Mouse (Mus musculus): ENCODE measurements around the gene 1700020N01Rik.

The 1700020N01Rik gene

DNA sequence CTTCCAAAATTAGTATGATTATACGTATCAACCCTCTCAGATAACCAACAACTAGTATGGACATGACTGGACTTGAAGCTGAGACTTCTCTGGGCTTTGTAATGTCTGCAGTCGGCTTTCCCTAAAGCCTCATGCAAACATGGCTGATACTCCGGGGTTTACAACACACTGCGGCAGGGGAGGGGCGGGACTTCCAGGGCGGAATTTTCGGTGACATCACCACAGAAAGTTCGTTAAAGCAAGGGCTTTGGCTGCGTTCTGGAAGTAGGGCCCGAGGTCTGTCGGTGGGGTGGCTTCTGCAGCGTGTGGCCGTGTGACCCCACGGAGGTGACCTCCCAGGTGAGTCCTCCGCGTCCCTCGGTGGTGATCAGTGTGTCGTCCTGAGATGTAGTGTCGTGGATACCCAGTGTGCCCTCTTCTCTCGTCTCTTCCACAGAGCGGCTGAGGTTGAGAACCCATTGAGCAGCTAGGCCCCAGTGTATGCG, at the start of gene 1700020N01Rik:
Gene 1700020N01Rik (plus strand): TSS at position 250 of the 485 bp plus-strand sequence.
- no peak for DNase-seq (ENCODE audit: low spot score)

DNA sequence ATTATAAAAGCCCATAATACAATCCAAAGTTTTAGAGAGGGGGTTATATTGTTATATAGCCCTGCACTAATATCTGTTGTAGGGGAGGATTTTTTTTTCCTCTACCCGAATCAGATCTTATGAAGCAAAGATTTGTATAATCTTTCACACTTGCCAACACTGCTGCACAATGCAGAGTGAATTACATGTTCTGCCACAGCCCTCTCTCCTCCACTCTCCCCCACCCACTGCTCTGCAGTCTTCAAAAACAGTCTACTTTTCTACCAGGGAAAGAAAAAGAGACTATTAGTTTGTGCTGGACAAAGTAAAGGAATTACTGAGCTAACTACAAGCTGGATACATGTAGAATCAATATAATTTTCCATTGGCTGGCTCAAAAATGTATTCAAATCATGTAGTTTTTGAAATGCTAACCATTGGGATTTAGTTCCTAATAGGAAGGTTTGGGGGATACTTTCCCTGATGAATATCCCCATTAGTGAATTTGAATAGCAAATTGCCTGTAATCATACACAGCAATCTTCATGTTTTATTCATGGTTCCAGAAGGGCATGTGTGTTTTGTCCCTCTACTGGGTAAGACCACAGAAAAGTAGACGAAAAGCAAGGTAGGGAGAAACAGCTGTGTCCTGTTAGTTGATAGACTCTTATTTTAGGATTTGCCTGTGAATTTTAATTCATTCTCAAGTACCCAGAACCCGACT, 49.2 kb upstream of the 1700020N01Rik start:
- no peak for DNase-seq (ENCODE audit: low spot score)

GRCm38 (mm10) chr10:21544721-21545120, 48.2 kb upstream of the 1700020N01Rik start:
- DNase-seq (ENCODE audit: low spot score): no peak

DNA sequence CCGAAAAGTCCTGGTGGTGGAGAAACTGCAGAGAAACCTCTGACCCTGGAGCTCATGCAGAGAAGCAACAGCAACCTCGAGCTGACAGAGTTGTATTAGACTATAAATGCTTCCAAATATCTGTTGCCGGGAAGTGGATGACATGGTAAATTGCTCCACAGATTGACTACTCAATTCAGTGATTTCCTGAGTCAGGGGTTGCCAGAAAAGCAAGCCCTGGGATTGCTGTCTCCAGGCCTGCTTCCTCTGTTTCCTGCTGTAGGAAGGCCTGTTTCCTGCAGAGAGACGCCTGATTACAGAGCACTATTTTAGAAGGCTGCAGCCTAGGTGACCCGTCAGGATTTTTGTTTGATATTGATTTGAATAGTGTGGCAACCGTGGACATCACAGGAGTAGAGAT, 47.5 kb upstream of the 1700020N01Rik start:
- no peak for DNase-seq (ENCODE audit: low spot score)

DNA sequence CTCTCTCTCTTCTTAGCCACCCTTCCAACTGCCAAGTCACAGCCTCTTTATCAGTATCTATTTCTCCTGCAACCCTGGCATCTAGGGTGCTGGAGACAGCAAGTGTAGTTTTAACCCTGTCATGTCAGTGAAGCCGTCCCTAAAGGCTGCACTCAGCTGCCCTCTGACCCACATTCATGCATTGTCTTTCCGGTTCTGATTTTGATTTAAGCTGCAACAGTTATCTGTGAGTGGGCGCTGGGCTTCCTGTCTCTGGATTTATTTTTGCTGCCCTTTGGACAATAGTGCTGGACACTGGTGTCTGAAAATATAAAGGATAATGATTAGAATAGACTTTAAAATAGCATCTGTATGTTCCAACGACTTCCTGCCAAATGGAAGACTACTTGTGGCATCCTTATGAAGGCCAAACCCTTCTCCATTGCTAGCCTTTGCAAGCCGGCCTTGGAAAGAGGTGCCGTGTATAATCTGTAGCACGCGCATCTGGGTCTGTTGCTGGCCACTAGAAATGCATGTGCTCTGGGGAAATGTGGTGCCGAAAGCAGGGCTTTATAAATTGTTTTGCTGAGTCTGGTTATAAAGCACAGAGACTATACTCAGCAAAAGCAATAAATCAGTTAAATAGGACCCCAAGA, 44.0 kb upstream of the 1700020N01Rik start:
- DNase-seq (ENCODE audit: low spot score): no peak

DNA sequence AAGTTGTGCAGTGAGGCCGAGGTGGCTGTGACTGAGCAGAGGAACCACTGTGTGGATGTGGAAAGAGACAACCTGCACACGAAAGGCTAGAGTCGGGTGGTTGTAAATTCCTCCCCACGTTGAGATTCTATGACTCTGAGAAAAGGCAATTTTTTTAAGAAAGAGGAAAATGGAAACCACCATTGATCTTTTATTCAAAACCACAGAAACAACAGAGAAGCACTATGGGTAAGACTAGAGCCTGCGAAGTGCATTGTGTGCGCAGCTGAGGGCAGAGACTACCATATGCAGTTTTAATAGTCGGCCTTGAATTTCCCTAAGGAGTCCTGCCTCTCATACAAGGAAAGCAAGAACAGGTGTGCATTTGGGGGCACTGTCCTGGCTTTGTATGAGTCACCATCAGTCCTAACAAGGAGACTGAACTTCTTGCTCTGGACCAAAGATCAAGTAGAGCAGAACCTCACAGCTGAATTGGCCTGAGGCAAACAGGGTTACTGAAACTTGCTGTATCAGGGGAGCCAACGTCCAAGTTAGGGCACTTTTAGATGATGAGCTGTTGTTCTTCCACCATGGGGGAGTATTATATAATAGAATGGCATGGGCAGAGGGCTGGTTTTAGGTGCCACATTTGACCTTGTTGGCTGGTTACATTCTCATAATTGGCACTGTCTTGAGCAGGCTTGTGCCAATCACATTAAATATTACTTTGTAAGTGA, 39.8 kb upstream of the 1700020N01Rik start:
- no peak for DNase-seq (ENCODE audit: low spot score)

GRCm38 (mm10) chr10:21553683-21554035, 39.3 kb upstream of the 1700020N01Rik start:
- DNase-seq (ENCODE audit: low spot score): no peak

GRCm38 (mm10) chr10:21554896-21555580, 37.9 kb upstream of the 1700020N01Rik start:
- no peak for DNase-seq (ENCODE audit: low spot score)

- no peak for DNase-seq (ENCODE audit: low spot score)
These were observed 33.2 kb upstream of the 1700020N01Rik start for GRCm38 (mm10) chr10:21559769-21560168.

DNA sequence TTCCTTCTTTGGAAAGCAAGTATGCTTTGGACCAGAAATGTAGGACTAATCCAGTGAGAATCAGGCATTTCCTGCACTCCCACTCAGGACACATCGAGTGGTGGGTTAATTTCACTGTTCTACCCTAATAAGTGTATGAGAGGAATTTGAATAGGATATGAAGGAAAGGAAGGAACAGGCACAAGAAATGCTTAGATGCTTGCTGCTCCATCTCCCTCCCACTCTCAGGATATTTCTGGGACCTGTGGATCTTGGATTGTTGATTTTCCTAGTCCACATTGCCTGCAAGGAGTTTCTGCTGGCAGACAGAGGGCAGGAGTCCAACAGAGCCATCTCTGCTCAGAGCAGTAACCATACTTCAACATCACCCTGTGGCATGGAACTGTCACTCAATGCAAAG, 31.8 kb upstream of the 1700020N01Rik start:
- no peak for DNase-seq (ENCODE audit: low spot score)

DNA sequence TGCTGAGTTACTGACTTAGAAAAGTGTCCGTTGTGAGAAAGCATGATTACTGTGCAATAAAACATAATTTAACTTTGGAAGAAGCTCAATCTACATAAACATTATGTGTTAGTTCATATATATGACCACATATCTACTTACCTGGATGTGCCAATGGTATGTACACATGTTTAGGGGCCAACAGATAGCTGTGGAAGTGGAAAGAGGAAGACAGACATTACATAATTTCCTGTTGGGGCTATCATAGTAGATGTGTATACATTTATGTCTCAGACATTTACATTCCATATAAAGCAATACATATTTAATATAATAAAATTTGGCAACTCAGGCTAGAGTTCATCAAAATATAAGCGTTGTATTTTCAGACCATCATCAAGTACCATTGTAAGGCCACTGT, 29.5 kb upstream of the 1700020N01Rik start:
- no peak for DNase-seq (ENCODE audit: low spot score)

DNA sequence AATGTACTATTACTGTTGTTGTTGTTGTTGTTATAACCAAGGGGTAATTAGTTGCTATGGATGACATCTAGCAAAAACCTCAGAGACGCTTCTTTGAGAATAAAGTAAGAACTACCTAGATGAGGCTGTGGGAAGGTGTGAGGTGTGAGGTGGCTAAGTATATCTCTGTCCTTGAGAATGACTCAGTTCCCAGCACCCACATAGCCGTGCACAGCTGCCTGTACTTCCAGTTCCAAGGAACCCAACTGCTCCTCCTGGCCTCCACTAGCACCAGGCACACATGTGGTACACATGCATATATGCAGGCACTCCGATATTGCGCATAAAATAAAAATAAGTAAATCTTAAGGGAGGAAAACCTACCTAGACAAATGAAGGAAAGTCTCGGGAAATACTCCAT, 28.8 kb upstream of the 1700020N01Rik start:
- no peak for DNase-seq (ENCODE audit: low spot score)

DNA sequence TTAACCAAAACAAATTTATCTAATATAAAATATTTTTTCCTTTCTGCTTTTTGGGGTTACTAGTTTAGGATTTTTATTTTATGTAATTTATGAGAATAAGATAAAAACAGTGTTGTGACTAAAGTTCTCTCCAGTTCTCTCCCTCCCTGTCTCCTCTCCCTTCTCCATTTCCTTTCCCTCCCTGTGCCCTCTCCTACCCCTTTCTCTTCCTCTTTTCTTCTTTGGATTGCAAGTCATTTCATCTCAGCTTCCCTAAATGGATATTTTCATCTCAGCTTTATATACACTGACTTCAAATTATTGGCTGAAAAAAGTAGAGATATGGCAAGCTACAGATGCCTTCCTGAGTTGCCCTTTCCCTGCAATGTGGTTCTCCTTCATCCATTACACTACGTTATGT, 26.9 kb upstream of the 1700020N01Rik start:
- no peak for DNase-seq (ENCODE audit: low spot score)

DNA sequence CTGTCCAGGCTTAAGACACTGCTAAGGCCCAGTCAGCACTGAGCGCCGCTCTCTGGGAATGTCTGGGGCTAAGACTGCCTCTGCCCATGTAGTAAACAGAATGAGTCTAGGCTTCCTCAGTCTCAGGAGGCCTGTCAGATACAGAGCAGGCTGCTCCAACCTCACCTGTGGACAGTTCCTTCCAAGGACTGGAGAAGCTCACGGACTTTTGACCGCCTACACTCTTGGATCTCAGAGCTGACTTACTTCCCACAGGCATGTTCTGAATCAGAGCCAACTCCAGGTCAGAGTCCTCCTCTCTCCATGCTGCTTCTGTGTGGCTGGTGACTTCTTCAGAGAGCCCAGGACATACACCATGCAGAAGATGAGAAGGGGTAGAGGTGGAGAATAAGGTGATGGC, 21.3 kb upstream of the 1700020N01Rik start:
- DNase-seq (ENCODE audit: low spot score): no peak

DNA sequence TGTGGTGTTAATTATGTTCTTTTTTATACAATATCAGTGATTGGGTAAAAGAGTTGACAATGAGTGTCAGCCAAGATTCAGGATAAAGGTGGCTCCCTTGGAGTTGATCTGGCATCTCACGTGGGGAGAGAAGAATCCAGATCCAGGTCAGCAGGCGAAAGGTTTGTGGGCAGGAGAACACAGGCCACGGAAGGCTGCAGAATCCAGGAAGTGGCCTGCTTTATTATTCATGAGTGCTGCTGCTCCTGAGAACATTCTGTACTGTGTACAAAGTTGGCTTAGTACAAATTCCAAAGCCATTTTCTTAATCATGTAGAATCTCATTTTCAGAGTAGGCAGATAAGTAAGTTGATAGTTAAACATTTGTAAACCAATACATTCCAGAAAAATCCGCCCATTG, 19.2 kb upstream of the 1700020N01Rik start:
- DNase-seq (ENCODE audit: low spot score): no peak

DNA sequence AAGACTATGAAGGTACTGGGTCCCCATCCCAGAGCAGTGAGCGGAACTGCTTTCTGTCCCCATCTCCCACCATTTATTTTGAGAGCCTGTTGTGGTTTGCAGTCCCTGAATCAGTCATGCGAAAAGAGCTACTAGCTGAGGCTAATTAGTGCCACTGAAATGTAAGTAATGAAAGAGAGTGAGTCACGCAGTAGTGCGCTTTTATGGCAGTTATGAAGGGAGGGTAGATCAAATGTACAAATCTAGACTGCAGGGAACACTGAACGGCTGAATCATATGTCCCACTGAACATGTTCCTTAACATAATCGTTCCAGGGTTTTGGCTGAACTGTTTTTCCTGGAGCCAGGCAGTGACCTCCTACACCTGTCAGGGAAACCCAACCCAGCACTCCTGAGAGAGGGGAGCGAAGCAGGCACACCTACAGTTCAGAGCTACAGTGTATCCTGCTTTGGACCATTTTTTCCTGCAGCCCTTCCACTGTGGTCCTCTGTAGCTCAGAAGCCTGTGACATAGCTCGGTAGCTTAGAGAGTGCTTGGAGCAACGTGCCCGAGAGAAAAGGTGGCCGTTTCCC, 17.1 kb upstream of the 1700020N01Rik start:
- DNase-seq (ENCODE audit: low spot score): no peak

GRCm38 (mm10) chr10:21577798-21578197, 15.1 kb upstream of the 1700020N01Rik start:
- no peak for DNase-seq (ENCODE audit: low spot score)

- no peak for DNase-seq (ENCODE audit: low spot score)
These were observed 11.4 kb upstream of the 1700020N01Rik start for GRCm38 (mm10) chr10:21581546-21581945.

DNA sequence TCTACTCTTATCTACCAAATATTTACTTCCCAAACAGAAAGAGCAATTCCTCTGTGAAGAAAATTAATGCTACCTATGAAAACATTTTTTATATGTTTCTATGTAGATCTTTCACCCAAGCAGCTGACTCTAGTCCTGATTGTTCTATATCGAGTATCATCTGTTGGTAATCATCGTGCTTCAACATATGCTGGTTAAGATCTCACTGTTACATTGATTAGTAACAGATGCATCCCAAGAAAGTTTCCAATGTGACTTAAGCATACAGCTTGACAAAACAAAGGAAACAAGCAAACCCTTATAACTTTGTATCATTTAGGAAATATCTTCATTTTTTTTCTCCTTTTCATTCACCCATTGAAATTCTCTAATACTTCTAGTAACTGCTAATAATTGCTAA, 5.9 kb upstream of the 1700020N01Rik start:
- DNase-seq (ENCODE audit: low spot score): no peak

- no peak for DNase-seq (ENCODE audit: low spot score)
These were observed 4.7 kb upstream of the 1700020N01Rik start for GRCm38 (mm10) chr10:21588007-21588852.

GRCm38 (mm10) chr10:21600931-21601330, 8.0 kb downstream of the 1700020N01Rik start:
- peak; percentile 49 for DNase-seq (ENCODE audit: low spot score)
